Mouse (Mus musculus) kidney, embryonic 14.5 days (tissue): ENCODE results near the gene Abcc4. TPM values are rescaled to one million over a fixed set of nuclear protein-coding genes. Genes with fewer than 3 reads are reported as not detected.
"Not testable (repeated sequence)": the region's sequence is repeated elsewhere in the genome, so short reads cannot be mapped to it uniquely, and the experiment has no call there.

Experiments
- ATAC-seq: fragments of 200-750 bp; cut with Nextera tagmentation; 2 replicates; pipeline ENCODE4 v1.8.0; 2017; ENCODE audit warnings: moderate number of reproducible peaks, mild to moderate bottlenecking, moderate TSS enrichment, moderate library complexity; ENCODE audit not compliant: low FRiP score, low TSS enrichment
- H3K27ac ChIP-seq: fragments of 300-500 bp; sonication (generic); 2 replicates; pipeline ENCODE4 v1.5.1; 2014; ENCODE audit warnings: low read depth, mild to moderate bottlenecking, low read length, moderate library complexity, mixed read lengths
- H3K27me3 ChIP-seq: fragments of 300-500 bp; sonication (generic); 2 replicates; pipeline ENCODE4 v1.6.1; 2014; ENCODE audit warnings: mild to moderate bottlenecking, low read length; ENCODE audit not compliant: control insufficient read depth, insufficient read depth
- H3K36me3 ChIP-seq: fragments of 300-500 bp; sonication (generic); 2 replicates; pipeline ENCODE4 v1.6.1; 2014; ENCODE audit warnings: low read length, mixed read lengths; ENCODE audit not compliant: control insufficient read depth, insufficient read depth
- H3K4me1 ChIP-seq: fragments of 300-500 bp; sonication (generic); 2 replicates; pipeline ENCODE4 v1.6.1; 2014; ENCODE audit warnings: low read length, mixed read lengths; ENCODE audit not compliant: control insufficient read depth, insufficient read depth
- H3K4me2 ChIP-seq: fragments of 300-500 bp; sonication (generic); replicated peaks from 2 replicates; pipeline ENCODE4 v1.6.1; 2014; ENCODE audit warnings: low read depth, mild to moderate bottlenecking, low read length
- H3K4me3 ChIP-seq: fragments of 300-500 bp; sonication (generic); 2 replicates; pipeline ENCODE4 v1.5.1; 2014; ENCODE audit warnings: mild to moderate bottlenecking, low read length
- H3K9ac ChIP-seq: fragments of 300-500 bp; sonication (generic); 2 replicates; pipeline ENCODE4 v1.6.1; 2014; ENCODE audit warnings: low read depth, mild to moderate bottlenecking, low read length, moderate library complexity
- H3K9me3 ChIP-seq: fragments of 300-500 bp; sonication (generic); 2 replicates; pipeline ENCODE4 v1.6.1; 2016; ENCODE audit warnings: low read length; ENCODE audit not compliant: control insufficient read depth
- WGBS: fragments of 180-500 bp; shearing (Covaris S2); extraction: QIAGEN DNeasy Blood & Tissue Kit; methylation state at CpG from one replicate; pipeline ENCODE4 v1.1.7; 2014; 5-methylcytosine and 5-hydroxymethylcytosine counted together
- polyA plus RNA-seq: library from polyadenylated mRNA; unstranded; fragments of >200 nt; fragmentation: Nextera tagmentation; extraction: Ambion mirVana; gene quantifications from 2 replicates; pipeline ENCODE4 v1.2.1, GENCODE M21; 2014

The Abcc4 gene
- polyA plus RNA-seq, 1 experiment from 2014 or later: 12.2 TPM

DNA sequence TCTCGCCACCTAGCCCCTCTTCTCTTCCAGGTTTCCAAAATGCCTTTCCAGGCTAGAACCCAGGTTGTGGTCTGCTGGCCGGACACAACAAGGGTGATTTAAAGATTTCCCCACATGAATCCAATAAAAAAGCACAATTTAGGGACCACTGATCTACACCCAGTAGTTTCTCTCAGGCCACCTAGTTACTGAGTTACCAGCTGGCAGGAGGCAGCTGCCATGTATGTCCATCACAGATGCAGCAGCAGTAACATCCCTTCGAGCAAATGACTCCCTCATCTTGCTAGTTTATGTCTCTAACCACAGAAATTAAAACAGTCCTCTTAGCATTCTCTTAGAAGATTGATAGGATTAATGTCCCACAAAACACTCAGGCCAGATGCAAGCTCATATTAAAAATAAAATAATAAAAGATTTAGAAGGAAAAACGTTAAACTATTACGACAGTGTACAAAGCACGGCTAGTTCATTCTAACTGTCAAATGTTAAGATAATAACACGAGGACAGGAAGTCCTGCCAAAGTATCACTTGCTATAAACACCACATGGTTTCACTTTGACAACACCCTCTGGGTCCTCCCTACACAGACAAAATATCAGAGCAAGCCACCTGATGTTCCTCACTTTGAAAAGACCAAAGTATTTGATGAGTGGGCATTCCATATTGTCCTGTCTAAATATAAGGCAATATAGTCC lies 56.7 kb downstream of the Abcc4 start:
- H3K4me2 ChIP-seq: no peak overlapping the region
- H3K9ac ChIP-seq: no peak overlapping the region
- H3K4me1 ChIP-seq: no peaks in the 10 kb centered on the region
- 50% methylated on average over 6 of the region's 7 CpGs for WGBS
- no peaks in the 10 kb centered on the region for H3K9me3 ChIP-seq
- H3K27me3 ChIP-seq: no peaks in the 10 kb centered on the region
- no peaks in the 10 kb centered on the region for H3K36me3 ChIP-seq
- H3K27ac ChIP-seq: no peak overlapping the region
- no peak overlapping the region for H3K4me3 ChIP-seq
- ATAC-seq: peak; percentile 57; the same call in 1 of the 2 replicates

GRCm38 (mm10) chr14:118642940-118643591 lies 63.0 kb downstream of the Abcc4 start:
- H3K36me3 ChIP-seq, H3K9ac ChIP-seq, H3K4me1 ChIP-seq, ATAC-seq, H3K27me3 ChIP-seq, H3K9me3 ChIP-seq, H3K27ac ChIP-seq, H3K4me2 ChIP-seq, H3K4me3 ChIP-seq: not testable (repeated sequence)
- 85% methylated on average over 13 of the region's 13 CpGs for WGBS

- Histone ChIP-seq H3K9me3 (no peaks in the 10 kb centered on the region), H3K27ac (no peak overlapping the region), H3K4me2 (no peak overlapping the region), H3K9ac (no peak overlapping the region), H3K36me3 (no peaks in the 10 kb centered on the region), H3K4me1 (no peaks in the 10 kb centered on the region), H3K27me3 (no peaks in the 10 kb centered on the region), H3K4me3 (no peak overlapping the region)
- peak; percentile 43; the same call in 1 of the 2 replicates for ATAC-seq
- WGBS: 69% methylated on average over 8 of the region's 8 CpGs
Observed at GRCm38 (mm10) chr14:118642140-118642539, 63.9 kb downstream of the Abcc4 start.

- ATAC-seq: 0 out of 2 replicates have a peak, but pooled peaks have one; percentile 30
- WGBS: 67% methylated on average over 25 of the region's 25 CpGs
- H3K4me3 ChIP-seq: no peak overlapping the region
- H3K36me3 ChIP-seq: no peaks in the 10 kb centered on the region
- no peak overlapping the region for H3K9ac ChIP-seq
- no peaks in the 10 kb centered on the region for H3K9me3 ChIP-seq
- no peak overlapping the region for H3K27ac ChIP-seq
- no peak overlapping the region for H3K4me2 ChIP-seq
- H3K4me1 ChIP-seq: peaks cover 11% of the 10 kb centered on the region
- H3K27me3 ChIP-seq: no peaks in the 10 kb centered on the region
Observed at GRCm38 (mm10) chr14:118638447-118639275, 67.4 kb downstream of the Abcc4 start.

DNA sequence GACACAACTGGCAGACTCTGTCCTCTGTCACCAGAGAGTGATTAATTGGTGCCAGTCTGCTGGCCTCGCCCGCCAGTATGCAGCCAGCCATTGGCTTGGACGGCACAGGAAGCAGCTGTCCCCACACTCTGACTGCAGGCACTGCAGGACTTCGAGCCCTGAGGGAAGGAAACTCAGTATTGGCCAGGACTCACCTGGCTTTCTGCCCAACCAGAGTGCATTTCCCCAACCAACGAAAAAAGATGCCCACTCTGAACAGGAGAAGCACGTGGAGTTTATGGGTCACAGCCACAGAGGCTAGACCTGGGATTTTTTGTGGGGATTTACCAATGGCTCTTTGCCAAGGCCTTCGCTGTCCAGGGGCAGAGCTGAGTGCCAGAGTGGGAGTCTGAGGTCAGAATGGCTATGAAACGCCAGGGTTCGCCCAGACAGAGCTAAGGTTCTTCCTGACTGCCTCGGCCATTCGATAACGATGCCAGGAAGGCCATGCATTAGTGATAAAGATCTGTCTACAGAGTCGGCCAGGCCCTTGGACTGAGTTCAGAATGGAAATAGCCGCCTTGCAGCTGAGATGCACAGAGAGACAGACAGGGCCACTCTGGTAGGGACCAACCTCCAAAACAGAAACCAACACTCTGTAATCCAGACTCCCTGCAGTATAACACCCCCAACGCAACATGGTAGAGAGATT lies 70.4 kb downstream of the Abcc4 start:
- 41% methylated on average over 15 of the region's 15 CpGs for WGBS
- no peak overlapping the region; the same call in 1 of the 2 replicates for H3K4me2 ChIP-seq

GRCm38 (mm10) chr14:118629649-118630048 lies 76.4 kb downstream of the Abcc4 start:
- H3K4me1 ChIP-seq: no peaks in the 10 kb centered on the region
- no peaks in the 10 kb centered on the region for H3K27me3 ChIP-seq
- H3K36me3 ChIP-seq: no peaks in the 10 kb centered on the region
- no peak overlapping the region for H3K4me2 ChIP-seq
- no peaks in the 10 kb centered on the region for H3K9me3 ChIP-seq
- 71% methylated on average over 8 of the region's 8 CpGs for WGBS
- no peak overlapping the region for H3K9ac ChIP-seq
- no peak for ATAC-seq
- no peak overlapping the region for H3K4me3 ChIP-seq
- H3K27ac ChIP-seq: no peak overlapping the region

More for the DNA sequence above, 70.4 kb downstream of the Abcc4 start:
- Histone ChIP-seq H3K4me3 (no peak overlapping the region), H3K27me3 (no peaks in the 10 kb centered on the region), H3K4me1 (peaks cover 11% of the 10 kb centered on the region), H3K9ac (no peak overlapping the region), H3K27ac (no peak overlapping the region), H3K36me3 (no peaks in the 10 kb centered on the region), H3K9me3 (no peaks in the 10 kb centered on the region)
- ATAC-seq: peak; percentile 46; the same call in 1 of the 2 replicates

- H3K4me1 ChIP-seq: no peaks in the 10 kb centered on the region
- H3K4me3 ChIP-seq: no peak overlapping the region
- no peak overlapping the region for H3K4me2 ChIP-seq
- WGBS: 61% methylated on average over 3 of the region's 3 CpGs
- H3K36me3 ChIP-seq: no peaks in the 10 kb centered on the region
- ATAC-seq: no peak
- H3K9me3 ChIP-seq: no peaks in the 10 kb centered on the region
- no peak overlapping the region for H3K27ac ChIP-seq
- no peak overlapping the region for H3K9ac ChIP-seq
- H3K27me3 ChIP-seq: no peaks in the 10 kb centered on the region
Observed at GRCm38 (mm10) chr14:118621449-118621789, 84.6 kb downstream of the Abcc4 start.

DNA sequence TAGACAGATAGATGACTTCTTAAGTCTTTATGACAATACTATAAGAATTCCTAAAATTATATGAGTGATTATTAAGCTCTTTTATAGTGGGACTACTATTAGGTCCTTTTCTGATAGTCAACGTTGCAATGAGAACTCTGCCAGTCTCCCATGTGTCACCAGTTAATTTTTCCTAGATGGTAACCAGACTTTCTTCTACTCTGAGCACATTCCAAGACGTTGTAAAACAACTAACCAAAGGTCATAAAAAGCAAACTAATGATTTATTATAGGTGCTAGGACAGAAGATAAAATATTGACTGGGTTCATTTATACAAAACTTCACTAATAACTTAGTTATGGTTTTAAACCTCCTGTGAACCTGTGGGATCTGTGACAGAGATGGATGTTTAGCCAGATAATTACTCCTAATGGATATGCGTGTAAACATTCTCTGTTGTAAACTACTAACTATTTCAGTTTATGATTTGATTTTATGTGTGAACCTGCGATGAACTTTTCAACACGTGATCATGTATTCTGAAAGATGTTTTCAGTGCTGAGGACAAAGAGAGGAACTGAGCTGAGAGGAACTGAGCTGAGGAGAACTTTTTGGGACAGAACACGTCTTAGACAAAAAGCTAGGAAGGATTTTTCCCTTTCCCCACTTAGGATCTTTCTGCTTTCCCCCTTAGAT lies 85.1 kb downstream of the Abcc4 start:
- no peaks in the 10 kb centered on the region for H3K27me3 ChIP-seq
- no peak overlapping the region for H3K27ac ChIP-seq
- no peak overlapping the region for H3K4me2 ChIP-seq
- H3K36me3 ChIP-seq: no peaks in the 10 kb centered on the region
- no peaks in the 10 kb centered on the region for H3K9me3 ChIP-seq
- no peak overlapping the region for H3K9ac ChIP-seq
- H3K4me1 ChIP-seq: no peaks in the 10 kb centered on the region
- no peak overlapping the region for H3K4me3 ChIP-seq
- 59% methylated on average over 6 of the region's 6 CpGs for WGBS
- ATAC-seq: no peak
